Mouse (Mus musculus) kidney, embryonic 15.5 days (tissue): ENCODE results near the gene Dscam. TPM values are rescaled to one million over a fixed set of nuclear protein-coding genes. Genes with fewer than 3 reads are reported as not detected.

ENCODE experiments used
- ATAC-seq: fragments of 200-750 bp; cut with Nextera tagmentation; replicated peaks from 2 replicates; pipeline ENCODE4 v1.8.0; 2017; ENCODE audit warnings: moderate TSS enrichment; ENCODE audit not compliant: low FRiP score
- H3K27ac ChIP-seq: fragments of 300-500 bp; sonication (generic); 2 replicates; pipeline ENCODE4 v1.5.1; 2015; ENCODE audit warnings: mild to moderate bottlenecking, inconsistent platforms
- H3K27me3 ChIP-seq: fragments of 300-500 bp; sonication (generic); 2 replicates; pipeline ENCODE4 v1.6.1; 2015; ENCODE audit warnings: inconsistent platforms
- H3K36me3 ChIP-seq: fragments of 300-500 bp; sonication (generic); 2 replicates; pipeline ENCODE4 v1.6.1; 2015; ENCODE audit warnings: inconsistent platforms
- H3K4me1 ChIP-seq: fragments of 300-500 bp; sonication (generic); 2 replicates; pipeline ENCODE4 v1.6.1; 2015; ENCODE audit warnings: inconsistent platforms
- H3K4me2 ChIP-seq: fragments of 300-500 bp; sonication (generic); 2 replicates; pipeline ENCODE4 v1.6.1; 2015; ENCODE audit warnings: moderate library complexity, mild to moderate bottlenecking, inconsistent platforms
- H3K4me3 ChIP-seq: fragments of 300-500 bp; sonication (generic); replicated peaks from 2 replicates; pipeline ENCODE4 v1.5.1; 2015; ENCODE audit warnings: mild to moderate bottlenecking, inconsistent platforms
- H3K9ac ChIP-seq: fragments of 300-500 bp; sonication (generic); 2 replicates; pipeline ENCODE4 v1.6.1; 2015; ENCODE audit warnings: mild to moderate bottlenecking, inconsistent platforms
- H3K9me3 ChIP-seq: fragments of 300-500 bp; sonication (generic); replicated peaks from 2 replicates; pipeline ENCODE4 v1.6.1; 2016; ENCODE audit warnings: inconsistent platforms
- WGBS: fragments of 180-500 bp; shearing (Covaris S2); methylation state at CpG from one replicate; pipeline ENCODE4 v1.1.7; 2015; ENCODE audit warnings: mixed read lengths; 5-methylcytosine and 5-hydroxymethylcytosine counted together
- polyA plus RNA-seq: library from polyadenylated mRNA; unstranded; fragments of >200 nt; fragmentation: Nextera tagmentation; extraction: Ambion mirVana; gene quantifications from 2 replicates; pipeline ENCODE4 v1.2.1, GENCODE M21; 2015

The Dscam gene
- polyA plus RNA-seq, 1 experiment from 2014 or later: 0.06 TPM

GRCm38 (mm10) chr16:96640101-96640500 is 530.5 kb downstream of the Dscam start:
- no peak overlapping the region for H3K4me2 ChIP-seq
- no peak overlapping the region for H3K9ac ChIP-seq
- no peaks in the 10 kb centered on the region for H3K9me3 ChIP-seq
- H3K4me3 ChIP-seq: no peak overlapping the region
- no peak for ATAC-seq
- H3K36me3 ChIP-seq: no peaks in the 10 kb centered on the region
- no peaks in the 10 kb centered on the region for H3K4me1 ChIP-seq
- H3K27me3 ChIP-seq: no peaks in the 10 kb centered on the region
- WGBS: 82% methylated on average over 3 of the region's 3 CpGs
- no peak overlapping the region for H3K27ac ChIP-seq

GRCm38 (mm10) chr16:96635916-96636315 is 534.6 kb downstream of the Dscam start:
- Histone ChIP-seq H3K27me3 (0 out of 2 replicates have a peak, but pooled peaks cover 4% of the 10 kb centered on the region), H3K4me1 (no peaks in the 10 kb centered on the region), H3K9ac (no peak overlapping the region), H3K4me3 (no peak overlapping the region), H3K9me3 (no peaks in the 10 kb centered on the region), H3K36me3 (no peaks in the 10 kb centered on the region), H3K27ac (no peak overlapping the region), H3K4me2 (no peak overlapping the region)
- 71% methylated on average over 2 of the region's 2 CpGs for WGBS
- ATAC-seq: no peak

- no peaks in the 10 kb centered on the region for H3K4me1 ChIP-seq
- 0 out of 2 replicates have a peak, but pooled peaks cover 4% of the 10 kb centered on the region for H3K27me3 ChIP-seq
- no peak for ATAC-seq
These were observed 535.8 kb downstream of the Dscam start for GRCm38 (mm10) chr16:96634791-96635143.

GRCm38 (mm10) chr16:96634097-96634790 is 536.3 kb downstream of the Dscam start:
- Histone ChIP-seq H3K27ac (no peak overlapping the region), H3K9me3 (no peaks in the 10 kb centered on the region), H3K27me3 (0 out of 2 replicates have a peak, but pooled peaks cover 4% of the 10 kb centered on the region), H3K4me2 (no peak overlapping the region), H3K4me3 (no peak overlapping the region), H3K4me1 (no peaks in the 10 kb centered on the region), H3K9ac (no peak overlapping the region), H3K36me3 (no peaks in the 10 kb centered on the region)
- no peak for ATAC-seq
- WGBS: 87% methylated on average over 4 of the region's 4 CpGs

More at GRCm38 (mm10) chr16:96634791-96635143, 535.8 kb downstream of the Dscam start:
- Histone ChIP-seq H3K27ac (no peak overlapping the region), H3K9ac (no peak overlapping the region), H3K4me2 (no peak overlapping the region), H3K9me3 (no peaks in the 10 kb centered on the region), H3K36me3 (no peaks in the 10 kb centered on the region), H3K4me3 (no peak overlapping the region)

- ATAC-seq: no peak
These were observed 540.3 kb downstream of the Dscam start for GRCm38 (mm10) chr16:96630241-96630640.

GRCm38 (mm10) chr16:96629623-96630022 is 540.9 kb downstream of the Dscam start:
- H3K9me3 ChIP-seq: no peaks in the 10 kb centered on the region
- no peaks in the 10 kb centered on the region for H3K4me1 ChIP-seq
- no peak overlapping the region for H3K4me3 ChIP-seq
- H3K27me3 ChIP-seq: peaks cover 4% of the 10 kb centered on the region; the same call in 1 of the 2 replicates
- H3K9ac ChIP-seq: no peak overlapping the region
- no peak for ATAC-seq
- WGBS: 62% methylated on average over 5 of the region's 5 CpGs
- H3K4me2 ChIP-seq: no peak overlapping the region
- no peak overlapping the region for H3K27ac ChIP-seq
- H3K36me3 ChIP-seq: no peaks in the 10 kb centered on the region

More at GRCm38 (mm10) chr16:96630241-96630640, 540.3 kb downstream of the Dscam start:
- no peaks in the 10 kb centered on the region for H3K4me1 ChIP-seq
- WGBS: 58% methylated on average over 7 of the region's 7 CpGs
- H3K27ac ChIP-seq: no peak overlapping the region
- H3K9ac ChIP-seq: no peak overlapping the region
- H3K9me3 ChIP-seq: no peaks in the 10 kb centered on the region
- H3K27me3 ChIP-seq: peaks cover 4% of the 10 kb centered on the region; the same call in 1 of the 2 replicates
- H3K4me3 ChIP-seq: no peak overlapping the region
- H3K4me2 ChIP-seq: no peak overlapping the region
- no peaks in the 10 kb centered on the region for H3K36me3 ChIP-seq

- Histone ChIP-seq H3K4me1 (no peaks in the 10 kb centered on the region), H3K36me3 (no peaks in the 10 kb centered on the region), H3K4me2 (no peak overlapping the region), H3K27me3 (peaks cover 4% of the 10 kb centered on the region; the same call in 1 of the 2 replicates), H3K27ac (no peak overlapping the region), H3K9ac (no peak overlapping the region), H3K4me3 (no peak overlapping the region), H3K9me3 (no peaks in the 10 kb centered on the region)
- WGBS: 47% methylated on average over 4 of the region's 4 CpGs
- no peak for ATAC-seq
These were observed 545.1 kb downstream of the Dscam start for GRCm38 (mm10) chr16:96625468-96625867.

GRCm38 (mm10) chr16:96624570-96625411 is 545.8 kb downstream of the Dscam start:
- 77% methylated on average over 7 of the region's 7 CpGs for WGBS
- no peaks in the 10 kb centered on the region for H3K9me3 ChIP-seq
- H3K4me1 ChIP-seq: no peaks in the 10 kb centered on the region
- H3K27me3 ChIP-seq: peaks cover 7% of the 10 kb centered on the region
- H3K4me3 ChIP-seq: no peak overlapping the region
- no peaks in the 10 kb centered on the region for H3K36me3 ChIP-seq
- no peak overlapping the region for H3K4me2 ChIP-seq
- no peak overlapping the region for H3K9ac ChIP-seq
- H3K27ac ChIP-seq: no peak overlapping the region
- ATAC-seq: no peak

GRCm38 (mm10) chr16:96620861-96621260 is 549.7 kb downstream of the Dscam start:
- no peak for ATAC-seq
- H3K9ac ChIP-seq: no peak overlapping the region
- H3K4me2 ChIP-seq: no peak overlapping the region
- H3K27me3 ChIP-seq: peaks cover 30% of the 10 kb centered on the region
- no peak overlapping the region for H3K4me3 ChIP-seq
- H3K27ac ChIP-seq: no peak overlapping the region
- H3K4me1 ChIP-seq: peaks cover 4% of the 10 kb centered on the region; the same call in 1 of the 2 replicates
- no peaks in the 10 kb centered on the region for H3K36me3 ChIP-seq
- no peaks in the 10 kb centered on the region for H3K9me3 ChIP-seq
- WGBS: 86% methylated on average over 6 of the region's 6 CpGs

GRCm38 (mm10) chr16:96620402-96620801 is 550.1 kb downstream of the Dscam start:
- no peak overlapping the region for H3K4me3 ChIP-seq
- no peak overlapping the region for H3K4me2 ChIP-seq
- H3K9me3 ChIP-seq: no peaks in the 10 kb centered on the region
- peaks cover 4% of the 10 kb centered on the region; the same call in 1 of the 2 replicates for H3K4me1 ChIP-seq
- H3K27me3 ChIP-seq: peaks cover 33% of the 10 kb centered on the region
- 80% methylated on average over 5 of the region's 5 CpGs for WGBS
- ATAC-seq: no peak
- no peak overlapping the region for H3K27ac ChIP-seq
- H3K9ac ChIP-seq: no peak overlapping the region
- no peaks in the 10 kb centered on the region for H3K36me3 ChIP-seq

- no peak overlapping the region for H3K27ac ChIP-seq
- no peaks in the 10 kb centered on the region for H3K36me3 ChIP-seq
- ATAC-seq: peak; percentile 46; the same call in 1 of the 2 replicates
- H3K9ac ChIP-seq: no peak overlapping the region
- H3K4me3 ChIP-seq: no peak overlapping the region
- H3K4me1 ChIP-seq: peaks cover 9% of the 10 kb centered on the region
- peaks cover 37% of the 10 kb centered on the region for H3K27me3 ChIP-seq
- WGBS: 55% methylated on average over 4 of the region's 4 CpGs
- H3K9me3 ChIP-seq: no peaks in the 10 kb centered on the region
- H3K4me2 ChIP-seq: no peak overlapping the region
These were observed 552.8 kb downstream of the Dscam start for GRCm38 (mm10) chr16:96617772-96618171.

GRCm38 (mm10) chr16:96613275-96613674 is 557.3 kb downstream of the Dscam start:
- Histone ChIP-seq H3K4me2 (no peak overlapping the region), H3K27ac (no peak overlapping the region), H3K4me3 (no peak overlapping the region), H3K27me3 (peaks cover 19% of the 10 kb centered on the region), H3K9me3 (no peaks in the 10 kb centered on the region), H3K4me1 (peaks cover 11% of the 10 kb centered on the region), H3K36me3 (no peaks in the 10 kb centered on the region), H3K9ac (no peak overlapping the region)
- WGBS: 31% methylated on average over 4 of the region's 4 CpGs
- peak; percentile 50; the same call in 1 of the 2 replicates for ATAC-seq
